Comparison of ENCODE assay signal across 15 mouse cellular contexts in the genomic region with DNA sequence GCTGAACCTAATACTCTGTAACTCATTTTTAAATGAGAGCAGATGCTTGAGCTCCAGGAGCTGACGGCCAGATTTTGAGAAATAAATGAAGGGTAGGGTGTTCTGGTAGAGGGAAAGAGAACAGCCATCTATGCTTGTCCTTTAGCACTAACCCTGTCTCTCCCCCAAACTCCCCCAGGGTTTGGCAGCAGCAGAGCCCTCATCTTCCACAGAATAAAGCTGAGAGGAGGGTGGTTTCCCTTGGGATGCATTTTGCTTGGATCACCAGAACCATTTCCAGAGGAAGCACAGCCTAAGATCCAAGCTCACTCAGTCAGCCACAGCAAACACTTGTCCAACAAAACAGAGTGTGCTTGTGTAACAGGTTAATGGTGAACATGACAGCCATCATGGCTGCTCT.
DNase-seq lines count a peak whose midpoint lies in the region; ATAC-seq and TF ChIP-seq lines count a peak whose summit lies in the region.
"Had no signal": no experiment of that assay in that cellular context is flagged by ENCODE, and none has a peak within 500 bp of the region (broad histone marks: within the 10 kb centered on the region; RNA-seq: fewer than 3 reads in every experiment).

No protein-coding gene starts in this region.

- peak; percentile 5 for DNase-seq in adrenal gland, postnatal 10 days
- no peak for DNase-seq in adrenal gland, adult (ENCODE audit: inconsistent age in 2 of 2, low spot score in 1 of 2)
- no peak for DNase-seq in heart, adult 8-10 months (ENCODE audit: low spot score)
- peak; percentile 17 for DNase-seq in lung, postnatal 0 days (ENCODE audit: low spot score)
- DNase-seq in lung, postnatal 36 days, result no peak
- DNase-seq in mesoderm, embryonic 11.5 days (ENCODE audit: low read depth, low spot score), result peak; percentile 3
- DNase-seq: cerebellum, adult 9-10 months; forebrain, postnatal 0 days; thymus, postnatal 25 days had no signal

- no peak for ATAC-seq in heart, embryonic 15.5 days (replicated peaks; ENCODE audit: insufficient number of reproducible peaks, insufficient read depth, low FRiP score, low read depth)
- no peak for ATAC-seq in lung, postnatal 0 days
- ATAC-seq in erythroid progenitor cell, adult 5-6 weeks (replicated peaks; ENCODE audit: low FRiP score, poor library complexity, severe bottlenecking), result no peak
- ATAC-seq: forebrain, postnatal 0 days; intestine, embryonic 15.5 days had no signal

- H3K27ac ChIP-seq in heart, embryonic 15.5 days, result peak overlapping the region; percentile 37; the same call in 1 of the 2 replicates
- no peak overlapping the region for H3K27ac ChIP-seq in lung, postnatal 0 days (ENCODE audit: low read length)
- H3K27ac ChIP-seq: intestine, embryonic 15.5 days; left cerebral cortex, adult 2 months; liver, embryonic 15.5 days; midbrain, embryonic 12.5 days had no signal

- no peaks in the 10 kb centered on the region for H3K9me3 ChIP-seq in heart, embryonic 15.5 days (replicated peaks)
- H3K9me3 ChIP-seq in lung, postnatal 0 days (ENCODE audit: low read length), result no peaks in the 10 kb centered on the region
- H3K9me3 ChIP-seq: intestine, embryonic 15.5 days; liver, embryonic 15.5 days; midbrain, embryonic 12.5 days had no signal

- H3K36me3 ChIP-seq in heart, embryonic 15.5 days, result no peaks in the 10 kb centered on the region
- no peaks in the 10 kb centered on the region for H3K36me3 ChIP-seq in lung, postnatal 0 days (ENCODE audit: insufficient read depth, low read length)
- H3K36me3 ChIP-seq: intestine, embryonic 15.5 days; liver, embryonic 15.5 days; midbrain, embryonic 12.5 days had no signal

- H3K9ac ChIP-seq in heart, embryonic 15.5 days, result no peak overlapping the region
- H3K9ac ChIP-seq in lung, postnatal 0 days (replicated peaks; ENCODE audit: low read depth), result no peak overlapping the region
- H3K9ac ChIP-seq: forebrain, postnatal 0 days; intestine, embryonic 15.5 days; liver, embryonic 15.5 days; midbrain, embryonic 12.5 days had no signal

- no peaks in the 10 kb centered on the region for H3K27me3 ChIP-seq in heart, embryonic 15.5 days
- H3K27me3 ChIP-seq in lung, postnatal 0 days (replicated peaks; ENCODE audit: insufficient read depth, low read length), result no peaks in the 10 kb centered on the region
- H3K27me3 ChIP-seq: intestine, embryonic 15.5 days; liver, embryonic 15.5 days; midbrain, embryonic 12.5 days had no signal

- no peak overlapping the region for H3K4me3 ChIP-seq in heart, embryonic 15.5 days
- H3K4me3 ChIP-seq in lung, postnatal 0 days (ENCODE audit: low read depth, low read length), result no peak overlapping the region
- H3K4me3 ChIP-seq: intestine, embryonic 15.5 days; left cerebral cortex, adult 2 months; liver, embryonic 15.5 days; midbrain, embryonic 12.5 days had no signal

- WGBS in heart, embryonic 15.5 days, result 59% methylated on average over 1 of the region's 1 CpGs
- 44% methylated on average over 1 of the region's 1 CpGs for WGBS in lung, postnatal 0 days

- TF ChIP-seq EP300 in lung, postnatal 0 days (IDR thresholded peaks at IDR 0.05), result no peak

- no peak for TF ChIP-seq CTCF in lung, postnatal 0 days (IDR thresholded peaks at IDR 0.05)

- no peaks in the 10 kb centered on the region for H3K4me1 ChIP-seq in heart, embryonic 15.5 days (replicated peaks)
- no peaks in the 10 kb centered on the region for H3K4me1 ChIP-seq in lung, postnatal 0 days (ENCODE audit: insufficient read depth, low read depth, low read length)
- H3K4me1 ChIP-seq: intestine, embryonic 15.5 days; liver, embryonic 15.5 days; midbrain, embryonic 12.5 days had no signal

- H3K4me2 ChIP-seq in heart, embryonic 15.5 days, result no peak overlapping the region
- no peak overlapping the region for H3K4me2 ChIP-seq in lung, postnatal 0 days (replicated peaks; ENCODE audit: low read depth, low read length)
- H3K4me2 ChIP-seq: intestine, embryonic 15.5 days; liver, embryonic 15.5 days; midbrain, embryonic 12.5 days had no signal

Comparison
In these comparisons a context has a peak if more than half of its experiments do, and no peak if none do; other contexts are left out.
1. DNase-seq: peak in adrenal gland, postnatal 10 days (single experiment), lung, postnatal 0 days (single experiment) and mesoderm, embryonic 11.5 days (single experiment); none in adrenal gland, adult (0 of 2), heart, adult 8-10 months (single experiment) and lung, postnatal 36 days (single experiment).